Mouse (Mus musculus) CD4-positive, CD25-positive, alpha-beta regulatory T cell, adult 2 months (primary cell): Measurements from ENCODE around the gene Hnrnpa3.
"Not testable (repeated sequence)": the region's sequence is repeated elsewhere in the genome, so short reads cannot be mapped to it uniquely, and the experiment has no call there.

Source experiments
- DNase-seq: peaks from one replicate; pipeline ENCODE4 v3.0.0-alpha.2; 2012; ENCODE audit warnings: low read depth, low spot score

Gene Hnrnpa3

GRCm38 (mm10) chr2:75658727-75659628 lies at the start of gene Hnrnpa3:
Gene Hnrnpa3, plus strand, starts transcription at chr2:75659261.
- peak; percentile 100 for DNase-seq

- DNase-seq = no peak
Measured at GRCm38 (mm10) chr2:75609971-75610370, 49.1 kb upstream of the Hnrnpa3 start.

GRCm38 (mm10) chr2:75610602-75611001 lies 48.5 kb upstream of the Hnrnpa3 start:
- DNase-seq = not testable (repeated sequence)

- no peak for DNase-seq
Measured at GRCm38 (mm10) chr2:75611041-75611805, 47.8 kb upstream of the Hnrnpa3 start.

GRCm38 (mm10) chr2:75612006-75612405 lies 47.1 kb upstream of the Hnrnpa3 start:
- DNase-seq = no peak

- no peak for DNase-seq
Measured at GRCm38 (mm10) chr2:75612981-75613567, 46.0 kb upstream of the Hnrnpa3 start.

GRCm38 (mm10) chr2:75614577-75614976 lies 44.5 kb upstream of the Hnrnpa3 start:
- DNase-seq = no peak

- no peak for DNase-seq
Measured at GRCm38 (mm10) chr2:75616911-75617310, 42.1 kb upstream of the Hnrnpa3 start.

- DNase-seq = no peak
Measured at GRCm38 (mm10) chr2:75618712-75619111, 40.3 kb upstream of the Hnrnpa3 start.

- no peak for DNase-seq
Measured at GRCm38 (mm10) chr2:75621873-75622654, 37.0 kb upstream of the Hnrnpa3 start.

- no peak for DNase-seq
Measured at GRCm38 (mm10) chr2:75625086-75625485, 34.0 kb upstream of the Hnrnpa3 start.

GRCm38 (mm10) chr2:75626597-75627440 lies 32.2 kb upstream of the Hnrnpa3 start:
- DNase-seq = no peak

GRCm38 (mm10) chr2:75628487-75628886 lies 30.6 kb upstream of the Hnrnpa3 start:
- no peak for DNase-seq

GRCm38 (mm10) chr2:75631421-75631820 lies 27.6 kb upstream of the Hnrnpa3 start:
- DNase-seq = peak; percentile 39

- no peak for DNase-seq
Measured at GRCm38 (mm10) chr2:75632043-75632442, 27.0 kb upstream of the Hnrnpa3 start.

- no peak for DNase-seq
Measured at GRCm38 (mm10) chr2:75632721-75633181, 26.3 kb upstream of the Hnrnpa3 start.

- DNase-seq = no peak
Measured at GRCm38 (mm10) chr2:75633381-75633780, 25.7 kb upstream of the Hnrnpa3 start.

- no peak for DNase-seq
Measured at GRCm38 (mm10) chr2:75633784-75634183, 25.3 kb upstream of the Hnrnpa3 start.

- DNase-seq = peak; percentile 54
Measured at GRCm38 (mm10) chr2:75634431-75634830, 24.6 kb upstream of the Hnrnpa3 start.
